Mouse (Mus musculus): Measurements from ENCODE around the gene Elk4. TPM values are rescaled to one million over a fixed set of nuclear protein-coding genes. Genes with fewer than 3 reads are reported as not detected.

Elk4 gene
- total and polyA plus RNA-seq, 3 experiments = 16.8 to 18.9 (median 17.4) TPM

DNA sequence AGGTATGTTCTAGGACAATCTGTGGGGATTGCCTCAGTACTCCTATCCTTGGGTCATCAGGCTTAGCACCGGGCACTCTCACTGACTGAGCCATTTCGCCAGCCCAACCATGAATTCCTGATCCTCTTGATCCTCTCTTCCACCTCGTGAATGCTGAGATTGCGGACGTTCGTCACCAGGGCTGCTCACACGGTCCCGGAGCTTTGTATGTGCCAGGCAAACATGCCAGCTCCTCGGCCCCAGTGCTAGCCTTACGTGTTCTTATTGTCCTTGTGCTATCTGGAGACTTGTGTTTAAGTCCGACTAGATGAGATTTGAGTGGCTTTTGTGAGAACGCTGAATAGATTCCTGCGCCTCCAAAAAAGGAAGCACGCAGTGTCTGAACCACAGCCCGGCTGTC is 20.0 kb upstream of the Elk4 start:
- in situ Hi-C loops (cut with MboI; ENCODE audit: low pct_ligation_motif_present, low pct_unique_long_range_greater_than_20kb, low sequenced_read_pairs) (no loop called here), dilution Hi-C loops (cut with MboI; ENCODE audit: extremely low pct_ligation_motif_present, extremely low pct_unique_long_range_greater_than_20kb, low sequenced_read_pairs) (no loop called here)
- H3K9ac ChIP-seq (ENCODE audit: insufficient read depth, low read depth) = no peak overlapping the region

DNA sequence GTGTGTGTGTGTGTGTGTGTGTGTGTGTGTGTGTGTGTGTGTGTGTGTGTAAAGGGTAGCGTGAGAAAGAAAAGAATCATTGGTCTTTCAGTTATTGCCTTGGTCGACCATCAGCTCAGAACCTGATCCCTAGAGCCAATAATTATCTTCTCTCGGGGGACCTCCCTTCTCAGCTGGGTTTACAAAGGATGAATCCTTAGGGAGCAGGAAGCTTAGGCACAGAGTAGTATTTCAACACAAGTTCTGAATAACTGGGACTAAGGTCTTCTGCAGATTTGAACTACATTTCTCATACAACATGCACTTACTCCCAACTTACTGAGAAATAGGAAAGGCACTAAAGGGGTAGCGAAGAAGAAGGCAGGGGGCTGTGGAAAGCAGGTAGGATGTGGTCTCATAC is 17.9 kb upstream of the Elk4 start:
- Histone ChIP-seq H3K27me3 (replicated peaks) (no peaks in the 10 kb centered on the region), H3K4me2 (ENCODE audit: insufficient read depth, low read depth, poor library complexity, severe bottlenecking) (no peak overlapping the region), H3K4me3 (replicated peaks in 1 of 3; ENCODE audit: low read depth in 2 of 3, low read length in 2 of 3, poor library complexity in 1 of 3) (no peak overlapping the region), H3K27ac (ENCODE audit: insufficient read depth, low read depth) (no peak overlapping the region), H3K36me3 (replicated peaks in 1 of 2; ENCODE audit: control insufficient read depth in 1 of 2, insufficient read depth in 1 of 2, low read length in 1 of 2) (no peaks in the 10 kb centered on the region), H3K9me3 (replicated peaks; ENCODE audit: low read length) (no peaks in the 10 kb centered on the region), H3K4me1 (ENCODE audit: control insufficient read depth in 1 of 2, insufficient read depth in 2 of 2) (peaks cover 7 to 19% of the 10 kb centered on the region in 2 experiments), H3K79me2 (replicated peaks; ENCODE audit: control insufficient read depth, extremely low read depth, insufficient read depth, poor library complexity, severe bottlenecking) (no peaks in the 10 kb centered on the region), H3K9ac (ENCODE audit: insufficient read depth, low read depth) (no peak overlapping the region)
- dilution Hi-C loops (cut with MboI; ENCODE audit: extremely low pct_ligation_motif_present, extremely low pct_unique_long_range_greater_than_20kb, low sequenced_read_pairs) (no loop called here), in situ Hi-C loops (cut with MboI; ENCODE audit: low pct_ligation_motif_present, low pct_unique_long_range_greater_than_20kb, low sequenced_read_pairs) (no loop called here)
- no peak for TF ChIP-seq MAX (IDR thresholded peaks at IDR 0.05; ENCODE audit: low read length)
- TF ChIP-seq EP300 (IDR thresholded peaks at IDR 0.05; ENCODE audit: low read length) = no peak
- TF ChIP-seq RAD21 (IDR thresholded peaks at IDR 0.05; ENCODE audit: low read depth, low read length) = no peak
- TF ChIP-seq HCFC1 (IDR thresholded peaks at IDR 0.05; ENCODE audit: low read depth, low read length) = no peak
- TF ChIP-seq SMC3 (IDR thresholded peaks at IDR 0.05; ENCODE audit: low read depth, low read length) = no peak
- no peak for DNase-seq (ENCODE audit: extremely low read depth)

More for the DNA sequence above, 20.0 kb upstream of the Elk4 start:
- Histone ChIP-seq H3K9me3 (replicated peaks; ENCODE audit: low read length) (no peaks in the 10 kb centered on the region), H3K79me2 (replicated peaks; ENCODE audit: control insufficient read depth, extremely low read depth, insufficient read depth, poor library complexity, severe bottlenecking) (no peaks in the 10 kb centered on the region), H3K27ac (ENCODE audit: insufficient read depth, low read depth) (no peak overlapping the region), H3K36me3 (replicated peaks in 1 of 2; ENCODE audit: control insufficient read depth in 1 of 2, insufficient read depth in 1 of 2, low read length in 1 of 2) (no peaks in the 10 kb centered on the region), H3K4me3 (replicated peaks in 1 of 3; ENCODE audit: low read depth in 2 of 3, low read length in 2 of 3, poor library complexity in 1 of 3) (no peak overlapping the region), H3K4me2 (ENCODE audit: insufficient read depth, low read depth, poor library complexity, severe bottlenecking) (no peak overlapping the region), H3K27me3 (replicated peaks) (no peaks in the 10 kb centered on the region), H3K4me1 (ENCODE audit: control insufficient read depth in 1 of 2, insufficient read depth in 2 of 2) (peaks cover 2 to 8% of the 10 kb centered on the region in 2 experiments; a peak in 2 of 4 replicates)
- DNase-seq (ENCODE audit: extremely low read depth) = no peak
- TF ChIP-seq TBP (conservative IDR thresholded peaks at IDR 0.05; ENCODE audit: low read depth, low read length) (no peak), SIN3A (IDR thresholded peaks at IDR 0.05; ENCODE audit: low read length) (no peak), PAX5 (IDR thresholded peaks at IDR 0.05; ENCODE audit: low read length) (no peak), ZKSCAN1 (IDR thresholded peaks at IDR 0.05; ENCODE audit: borderline replicate concordance, low read depth, low read length) (no peak), SMC3 (IDR thresholded peaks at IDR 0.05; ENCODE audit: low read depth, low read length) (no peak), RAD21 (IDR thresholded peaks at IDR 0.05; ENCODE audit: low read depth, low read length) (no peak), IRF4 (IDR thresholded peaks at IDR 0.05; ENCODE audit: low read depth, low read length) (no peak), RCOR1 (conservative IDR thresholded peaks at IDR 0.05; ENCODE audit: low read depth, low read length) (no peak), E2F4 (IDR thresholded peaks at IDR 0.05; ENCODE audit: insufficient replicate concordance, low read depth, low read length) (no peak), BHLHE40 (IDR thresholded peaks at IDR 0.05; ENCODE audit: low read depth, low read length) (no peak), JUN (IDR thresholded peaks at IDR 0.05; ENCODE audit: insufficient read depth, low read depth, low read length) (no peak), KAT2A (IDR thresholded peaks at IDR 0.05; ENCODE audit: insufficient replicate concordance, low read length) (no peak), MYC (IDR thresholded peaks at IDR 0.05; ENCODE audit: low read depth, low read length) (no peak), NRF1 (IDR thresholded peaks at IDR 0.05; ENCODE audit: low read depth, low read length) (no peak), GABPA (IDR thresholded peaks at IDR 0.05; ENCODE audit: insufficient replicate concordance, low read depth, low read length) (no peak), CHD2 (IDR thresholded peaks at IDR 0.05; ENCODE audit: low read length) (no peak), CHD1 (IDR thresholded peaks at IDR 0.05; ENCODE audit: low read depth, low read length) (no peak), USF1 (IDR thresholded peaks at IDR 0.05; ENCODE audit: low read depth, low read length) (no peak), POLR2AphosphoS2 (IDR thresholded peaks at IDR 0.05; ENCODE audit: low read depth, low read length) (no peak), EP300 (IDR thresholded peaks at IDR 0.05; ENCODE audit: low read length) (no peak)
